Mouse (Mus musculus): ENCODE data around the gene Syngr3.

DNA sequence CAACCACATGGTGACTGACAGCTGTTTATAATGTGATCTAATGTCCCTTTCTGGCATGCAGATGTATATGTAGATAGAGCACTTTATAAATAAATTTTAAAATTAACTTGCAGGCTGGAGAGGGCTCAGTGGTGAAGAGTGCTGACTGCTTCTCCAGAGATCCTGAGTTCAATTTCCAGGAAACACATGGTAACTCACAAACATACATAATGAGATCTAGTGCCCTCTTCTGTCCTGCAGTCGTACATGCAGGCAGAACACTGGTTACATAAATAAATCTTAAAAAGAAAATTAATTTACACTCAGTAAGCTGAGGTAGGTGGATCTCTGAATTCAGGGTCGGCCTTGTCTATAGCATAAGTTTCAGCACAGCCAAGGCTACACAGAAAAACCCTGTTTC lies 18.9 kb upstream of the Syngr3 start:
- TF ChIP-seq POLR2A (IDR thresholded peaks at IDR 0.05; ENCODE audit: control insufficient read depth in 1 of 2, insufficient read depth in 1 of 2, low read depth in 1 of 2, low read length in 2 of 2, poor library complexity in 1 of 2) (no peak), CTCF (IDR thresholded peaks at IDR 0.05 in 2 of 3, conservative IDR thresholded peaks at IDR 0.05 in 1 of 3; ENCODE audit: control insufficient read depth in 1 of 3, insufficient read depth in 1 of 3, low read depth in 2 of 3, low read length in 3 of 3, poor library complexity in 1 of 3, severe bottlenecking in 1 of 3) (no peak; a peak in 2 of 6 replicates), EP300 (IDR thresholded peaks at IDR 0.05; ENCODE audit: low read depth in 1 of 2, low read length in 2 of 2) (no peak), NRF1 (IDR thresholded peaks at IDR 0.05; ENCODE audit: insufficient read depth, low read depth, low read length, poor library complexity, severe bottlenecking) (no peak), MAFK (IDR thresholded peaks at IDR 0.05; ENCODE audit: borderline replicate concordance, low read depth, low read length) (no peak)
